Mouse (Mus musculus) hindbrain, embryonic 16.5 days (tissue): ENCODE measurements around the gene C87436. TPM values are rescaled to one million over a fixed set of nuclear protein-coding genes. Genes with fewer than 3 reads are reported as not detected.

Experiments used
- ATAC-seq: fragments of 200-750 bp; cut with Nextera tagmentation; 2 replicates; pipeline ENCODE4 v1.8.0; 2017; ENCODE audit warnings: moderate TSS enrichment, moderate library complexity
- H3K27ac ChIP-seq: fragments of 300-500 bp; sonication (generic); 2 replicates; pipeline ENCODE4 v1.5.1; 2014; ENCODE audit warnings: low read depth, mild to moderate bottlenecking, control low read depth, low read length, moderate library complexity
- H3K27me3 ChIP-seq: fragments of 300-500 bp; sonication (generic); replicated peaks from 2 replicates; pipeline ENCODE4 v1.6.1; 2014; ENCODE audit warnings: low read length; ENCODE audit not compliant: control insufficient read depth, insufficient read depth
- H3K36me3 ChIP-seq: fragments of 300-500 bp; sonication (generic); 2 replicates; pipeline ENCODE4 v1.6.1; 2014; ENCODE audit warnings: mild to moderate bottlenecking, low read length, moderate library complexity, mixed read lengths; ENCODE audit not compliant: control insufficient read depth, insufficient read depth
- H3K4me1 ChIP-seq: fragments of 300-500 bp; sonication (generic); 2 replicates; pipeline ENCODE4 v1.6.1; 2014; ENCODE audit warnings: low read depth, low read length; ENCODE audit not compliant: control insufficient read depth, insufficient read depth
- H3K4me2 ChIP-seq: fragments of 300-500 bp; sonication (generic); 2 replicates; pipeline ENCODE4 v1.6.1; 2014; ENCODE audit warnings: mild to moderate bottlenecking, low read length, control low read depth, moderate library complexity
- H3K4me3 ChIP-seq: fragments of 300-500 bp; sonication (generic); 2 replicates; pipeline ENCODE4 v1.5.1; 2014; ENCODE audit warnings: mild to moderate bottlenecking, low read length, control low read depth, moderate library complexity
- H3K9ac ChIP-seq: fragments of 300-500 bp; sonication (generic); 2 replicates; pipeline ENCODE4 v1.6.1; 2014; ENCODE audit warnings: low read depth, mild to moderate bottlenecking, control low read depth, low read length, moderate library complexity
- H3K9me3 ChIP-seq: fragments of 300-500 bp; sonication (generic); 2 replicates; pipeline ENCODE4 v1.6.1; 2014; ENCODE audit warnings: mild to moderate bottlenecking, low read length, moderate library complexity; ENCODE audit not compliant: control insufficient read depth
- WGBS: fragments of 180-500 bp; shearing (Covaris S2); extraction: QIAGEN DNeasy Blood & Tissue Kit; methylation state at CpG from one replicate; pipeline ENCODE4 v1.1.7; 2014; 5-methylcytosine and 5-hydroxymethylcytosine counted together
- polyA plus RNA-seq: library from polyadenylated mRNA; unstranded; fragments of >200 nt; fragmentation: Nextera tagmentation; extraction: Ambion mirVana; gene quantifications from 2 replicates; pipeline ENCODE4 v1.2.1, GENCODE M21; 2015

Gene C87436
- polyA plus RNA-seq, 1 experiment from 2014 or later: 21.4 TPM

DNA sequence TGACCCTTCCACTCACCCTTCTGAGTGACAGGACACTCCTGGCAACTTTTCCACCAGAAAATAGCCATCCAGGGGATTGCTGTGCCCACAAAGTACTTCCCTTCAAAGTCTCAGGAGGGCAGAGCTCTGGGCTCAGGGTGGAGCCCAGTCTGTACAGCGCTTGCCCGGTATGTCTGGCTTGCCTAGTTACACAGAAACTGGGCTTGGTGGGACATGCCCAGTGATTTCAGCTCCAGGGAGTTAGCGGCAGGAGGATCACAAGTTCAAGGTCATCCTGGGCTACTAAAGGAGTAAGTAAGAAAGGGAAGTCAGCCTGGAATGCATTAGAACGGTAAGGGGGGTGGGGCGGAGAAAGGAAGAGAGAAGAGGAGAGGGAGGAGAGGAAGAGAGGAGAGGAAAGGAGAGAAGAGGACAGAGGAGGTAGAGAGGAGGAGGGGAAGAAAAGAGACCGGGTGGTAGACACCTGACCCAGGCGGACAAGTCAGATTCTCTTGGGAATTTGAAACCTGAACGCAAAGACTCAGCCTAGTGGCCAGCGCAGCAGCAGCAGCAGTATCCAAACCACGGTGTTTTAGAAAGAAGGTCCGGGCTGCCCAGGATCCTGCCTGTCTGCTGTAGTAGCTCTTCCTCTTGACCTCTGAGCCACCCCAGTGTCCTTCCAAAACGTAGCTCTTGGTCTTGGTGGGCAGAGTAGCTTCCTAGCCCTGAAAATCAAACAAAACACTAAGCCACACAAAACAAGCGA is 59.1 kb downstream of the C87436 start:
- no peak for ATAC-seq
- WGBS: 23% methylated on average over 13 of the region's 13 CpGs
- Histone ChIP-seq H3K4me3 (peak overlapping the region; percentile 5; the same call in 1 of the 2 replicates), H3K36me3 (no peaks in the 10 kb centered on the region), H3K27ac (no peak overlapping the region), H3K9ac (peak overlapping the region; percentile 35; the same call in 1 of the 2 replicates), H3K9me3 (no peaks in the 10 kb centered on the region), H3K27me3 (no peaks in the 10 kb centered on the region), H3K4me1 (no peaks in the 10 kb centered on the region), H3K4me2 (peak overlapping the region; percentile 36)

DNA sequence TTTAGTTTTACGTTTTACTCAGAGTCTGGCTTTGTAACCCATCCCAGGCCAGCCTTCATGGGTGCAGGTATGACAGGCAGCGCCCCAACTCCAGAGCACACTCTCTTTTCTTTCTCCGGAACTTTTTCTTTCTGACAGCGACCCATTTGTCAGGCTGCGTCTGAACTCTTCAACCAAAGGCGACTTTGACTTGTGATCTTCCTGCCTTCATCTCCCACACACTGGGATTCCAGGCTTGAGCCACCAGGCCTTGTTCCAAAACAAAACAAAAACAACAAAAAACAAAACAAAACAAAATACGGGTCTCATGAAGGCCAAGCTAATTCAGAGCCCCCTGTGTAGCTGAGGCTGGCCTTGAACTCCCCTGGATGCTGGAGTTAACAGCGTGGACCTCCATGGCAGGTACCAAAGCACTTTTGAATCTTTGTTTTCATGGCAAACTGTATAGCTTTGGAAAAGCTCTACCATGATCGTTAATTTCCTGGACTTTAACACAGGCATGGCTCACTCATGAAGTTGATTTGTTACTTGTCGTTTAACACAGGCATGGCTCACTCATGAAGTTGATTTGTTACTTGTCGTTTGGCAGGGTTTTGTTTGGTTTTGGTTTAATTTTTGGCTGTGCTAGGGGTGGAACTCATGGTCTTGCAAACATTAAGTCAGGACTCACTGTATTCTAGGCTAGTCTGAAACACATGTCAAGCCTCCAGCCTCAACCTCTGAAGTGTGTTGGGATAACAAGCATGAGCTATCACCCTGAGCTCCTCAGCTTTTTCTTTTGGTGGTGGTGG is 60.0 kb downstream of the C87436 start:
- no peak overlapping the region for H3K27ac ChIP-seq
- H3K4me3 ChIP-seq: no peak overlapping the region
- no peaks in the 10 kb centered on the region for H3K27me3 ChIP-seq
- 78% methylated on average over 11 of the region's 11 CpGs for WGBS
- no peak overlapping the region; the same call in 1 of the 2 replicates for H3K4me2 ChIP-seq
- no peaks in the 10 kb centered on the region for H3K9me3 ChIP-seq
- H3K36me3 ChIP-seq: no peaks in the 10 kb centered on the region
- no peaks in the 10 kb centered on the region for H3K4me1 ChIP-seq
- no peak overlapping the region for H3K9ac ChIP-seq
- no peak for ATAC-seq

DNA sequence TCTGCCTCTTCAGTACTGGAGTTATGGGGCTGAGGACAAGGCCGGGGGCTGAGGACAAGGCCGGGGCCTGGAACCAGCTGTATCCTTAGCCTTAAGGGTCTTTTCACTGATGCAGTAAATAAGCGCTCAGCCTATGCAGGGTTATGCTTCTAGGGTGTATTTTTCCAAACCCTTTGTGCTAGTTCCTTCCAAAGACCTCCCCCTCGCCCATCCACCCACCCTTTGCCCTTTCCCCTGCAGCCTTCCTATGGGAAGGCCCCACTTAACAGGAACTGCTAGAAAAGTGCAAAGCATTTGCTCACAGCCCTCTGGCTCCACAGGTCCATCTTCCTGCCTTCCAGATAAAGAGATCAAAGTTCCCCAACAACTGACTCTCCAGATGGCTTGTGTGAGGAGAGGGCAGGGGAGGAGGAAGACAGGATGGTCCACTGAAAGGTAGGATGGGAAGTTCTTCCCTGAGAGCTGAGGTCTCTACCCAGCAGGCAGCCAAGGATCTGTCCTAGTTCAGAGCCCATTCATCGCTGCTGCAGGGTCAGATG is 61.5 kb downstream of the C87436 start:
- no peak overlapping the region for H3K9ac ChIP-seq
- H3K4me1 ChIP-seq: no peaks in the 10 kb centered on the region
- H3K4me3 ChIP-seq: no peak overlapping the region
- no peak overlapping the region for H3K4me2 ChIP-seq
- H3K27me3 ChIP-seq: no peaks in the 10 kb centered on the region
- H3K9me3 ChIP-seq: no peaks in the 10 kb centered on the region
- no peaks in the 10 kb centered on the region for H3K36me3 ChIP-seq
- no peak overlapping the region for H3K27ac ChIP-seq
- WGBS: 68% methylated on average over 5 of the region's 5 CpGs
- ATAC-seq: no peak

DNA sequence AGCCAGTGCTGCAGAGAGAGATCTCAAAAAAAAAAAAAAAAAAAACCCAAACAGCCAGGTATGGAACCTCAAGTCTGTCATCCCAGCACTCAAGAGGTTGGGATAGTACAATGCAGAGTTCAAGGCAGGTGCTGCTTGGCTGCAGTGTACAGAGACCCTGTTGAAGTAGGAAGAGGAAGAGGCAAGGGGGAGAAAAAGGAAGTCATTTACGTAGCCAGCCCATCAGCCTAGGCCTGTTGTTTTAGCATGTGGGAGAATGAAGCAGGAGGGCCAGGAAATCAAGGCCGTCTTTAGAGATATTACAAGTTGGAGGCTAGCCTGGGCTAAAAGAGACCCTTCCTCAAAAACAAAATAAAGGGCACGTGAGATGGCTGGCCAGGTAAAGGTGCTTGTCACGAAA is 65.3 kb downstream of the C87436 start:
- Histone ChIP-seq H3K27me3 (no peaks in the 10 kb centered on the region), H3K9me3 (no peaks in the 10 kb centered on the region), H3K4me3 (no peak overlapping the region), H3K27ac (no peak overlapping the region), H3K4me2 (no peak overlapping the region), H3K4me1 (no peaks in the 10 kb centered on the region), H3K9ac (no peak overlapping the region), H3K36me3 (no peaks in the 10 kb centered on the region)
- ATAC-seq: no peak
- 90% methylated on average over 4 of the region's 4 CpGs for WGBS

DNA sequence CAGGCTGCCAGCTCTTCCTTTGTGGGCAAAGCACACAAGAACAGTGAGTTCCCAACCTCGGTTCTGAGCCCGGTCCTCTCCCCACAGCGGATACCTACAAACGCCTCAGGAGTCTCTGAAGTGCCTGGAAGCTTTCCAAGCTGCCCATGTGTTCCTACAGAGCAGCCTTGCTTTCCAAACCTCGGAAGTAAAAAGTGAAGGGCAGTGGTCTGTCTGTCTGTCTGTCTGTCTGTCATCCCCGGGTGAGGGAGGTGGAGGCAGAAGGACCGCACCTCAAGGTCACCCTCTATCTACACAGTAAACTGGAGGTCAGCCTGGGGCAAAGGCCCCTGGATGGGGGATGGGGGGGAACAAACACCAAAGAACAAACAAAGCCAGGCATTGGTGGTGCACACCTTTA is 67.5 kb downstream of the C87436 start:
- H3K4me3 ChIP-seq: no peak overlapping the region
- H3K9ac ChIP-seq: no peak overlapping the region
- no peaks in the 10 kb centered on the region for H3K36me3 ChIP-seq
- H3K9me3 ChIP-seq: no peaks in the 10 kb centered on the region
- H3K27ac ChIP-seq: no peak overlapping the region
- no peak for ATAC-seq
- H3K27me3 ChIP-seq: no peaks in the 10 kb centered on the region
- no peak overlapping the region for H3K4me2 ChIP-seq
- WGBS: 73% methylated on average over 7 of the region's 7 CpGs
- H3K4me1 ChIP-seq: no peaks in the 10 kb centered on the region

DNA sequence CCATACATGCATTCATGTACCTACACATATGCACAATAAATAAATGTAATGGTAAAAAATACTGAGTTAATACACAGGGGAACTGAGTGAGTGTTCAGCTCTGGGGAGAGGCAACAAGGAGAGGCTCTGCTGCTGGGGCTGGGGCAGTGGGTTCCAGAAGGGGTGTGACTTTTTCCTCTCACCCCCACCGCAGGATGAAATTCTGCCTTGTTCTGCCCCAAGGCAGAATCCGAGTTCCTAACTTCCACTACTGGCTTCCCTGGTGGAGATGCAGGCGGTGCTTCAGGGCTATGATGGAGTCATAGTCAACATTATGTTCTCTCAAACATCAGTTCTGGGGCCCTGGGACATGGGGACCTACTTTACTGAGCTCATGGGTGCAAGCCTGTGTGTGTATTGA is 68.1 kb downstream of the C87436 start:
- no peak for ATAC-seq

DNA sequence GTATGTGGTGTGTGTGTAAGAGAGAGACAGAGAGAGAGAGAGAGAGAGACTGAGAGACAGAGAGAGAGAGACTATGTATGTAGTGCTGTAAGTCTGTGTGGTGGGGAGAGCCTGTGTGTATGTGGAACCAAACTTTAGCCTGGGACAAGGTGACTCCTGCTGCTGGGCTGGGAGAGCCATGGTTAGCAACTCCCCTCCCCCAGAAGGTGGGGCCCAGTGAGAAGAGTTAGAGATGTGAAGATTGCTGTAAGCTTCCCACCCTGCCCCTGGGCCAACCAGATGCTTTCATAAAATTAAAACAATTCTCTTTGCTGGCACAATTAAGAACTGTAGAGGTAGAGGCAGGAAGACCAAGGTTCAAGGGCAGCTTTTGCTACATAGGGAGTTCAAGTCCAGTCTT is 68.9 kb downstream of the C87436 start:
- Histone ChIP-seq H3K9ac (no peak overlapping the region), H3K27me3 (no peaks in the 10 kb centered on the region), H3K4me2 (no peak overlapping the region), H3K4me1 (no peaks in the 10 kb centered on the region), H3K4me3 (no peak overlapping the region), H3K36me3 (no peaks in the 10 kb centered on the region), H3K9me3 (no peaks in the 10 kb centered on the region), H3K27ac (no peak overlapping the region)
- no peak for ATAC-seq

More for the DNA sequence above, 68.1 kb downstream of the C87436 start:
- Histone ChIP-seq H3K4me3 (no peak overlapping the region), H3K36me3 (no peaks in the 10 kb centered on the region), H3K4me2 (no peak overlapping the region), H3K9me3 (no peaks in the 10 kb centered on the region), H3K4me1 (no peaks in the 10 kb centered on the region), H3K27me3 (no peaks in the 10 kb centered on the region), H3K9ac (no peak overlapping the region), H3K27ac (no peak overlapping the region)
- 91% methylated on average over 3 of the region's 3 CpGs for whole genome bisulfite sequencing

DNA sequence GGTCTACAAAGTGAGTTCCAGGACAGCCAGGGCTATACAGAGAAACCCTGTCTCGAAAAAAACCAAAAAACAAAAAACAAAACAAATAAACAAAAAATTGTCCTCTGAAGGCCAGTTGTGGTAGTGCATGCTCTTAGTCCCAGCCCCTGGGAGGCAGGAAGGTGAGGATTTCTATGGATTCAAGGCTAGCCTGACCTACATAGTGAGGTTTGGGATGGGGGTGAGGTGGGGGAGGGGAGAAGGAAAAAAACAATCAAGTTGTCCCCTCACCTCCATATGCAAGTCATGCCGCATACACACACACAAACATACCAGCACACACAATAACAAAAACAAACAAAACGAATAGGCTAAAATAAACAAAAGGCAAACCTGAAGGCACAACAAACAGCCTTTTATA is 70.6 kb downstream of the C87436 start:
- WGBS: 81% methylated on average over 3 of the region's 3 CpGs
- no peaks in the 10 kb centered on the region for H3K36me3 ChIP-seq
- H3K4me2 ChIP-seq: no peak overlapping the region
- no peaks in the 10 kb centered on the region for H3K4me1 ChIP-seq
- no peak overlapping the region for H3K9ac ChIP-seq
- no peak overlapping the region for H3K4me3 ChIP-seq
- H3K9me3 ChIP-seq: no peaks in the 10 kb centered on the region
- ATAC-seq: no peak
- H3K27ac ChIP-seq: no peak overlapping the region
- no peaks in the 10 kb centered on the region for H3K27me3 ChIP-seq

DNA sequence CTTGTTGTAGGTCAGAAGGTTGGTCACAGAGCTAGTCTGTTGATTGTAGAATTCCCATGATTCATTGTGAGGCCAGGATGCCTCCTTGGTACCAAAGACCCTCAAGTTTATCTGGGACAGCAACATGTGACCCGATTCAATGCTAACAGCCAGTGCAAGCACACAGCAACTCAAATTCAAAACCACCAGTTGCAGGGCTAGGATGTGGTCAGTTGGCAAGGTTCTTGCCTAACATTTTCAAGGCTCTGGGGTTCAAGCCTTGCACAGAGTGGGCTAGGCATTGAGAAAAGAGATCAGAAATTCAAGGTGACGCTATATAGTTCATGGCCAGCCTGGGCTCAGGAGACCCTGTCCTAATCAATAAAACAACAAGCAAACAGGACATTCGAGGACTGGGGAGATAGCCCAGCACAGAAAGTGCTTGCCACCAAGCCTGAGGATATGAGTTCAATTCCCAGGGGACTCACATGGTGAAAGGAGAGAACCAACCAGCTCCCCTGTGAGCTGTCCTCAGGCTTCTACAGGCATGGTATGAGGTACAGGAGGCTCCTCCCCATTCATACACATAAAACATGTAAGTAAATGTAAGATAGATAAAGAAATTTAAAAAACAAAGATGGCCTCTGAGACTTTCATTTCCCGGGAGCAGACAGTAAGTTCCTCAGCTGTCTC is 71.2 kb downstream of the C87436 start:
- WGBS: 89% methylated on average over 4 of the region's 4 CpGs
- H3K9me3 ChIP-seq: no peaks in the 10 kb centered on the region
- no peak for ATAC-seq
- H3K36me3 ChIP-seq: no peaks in the 10 kb centered on the region
- H3K27ac ChIP-seq: no peak overlapping the region
- no peaks in the 10 kb centered on the region for H3K27me3 ChIP-seq
- no peak overlapping the region for H3K4me2 ChIP-seq
- H3K4me3 ChIP-seq: no peak overlapping the region
- H3K4me1 ChIP-seq: no peaks in the 10 kb centered on the region
- no peak overlapping the region for H3K9ac ChIP-seq
